Mouse (Mus musculus): Measurements from ENCODE around the gene Slc6a1.

Slc6a1 gene

DNA sequence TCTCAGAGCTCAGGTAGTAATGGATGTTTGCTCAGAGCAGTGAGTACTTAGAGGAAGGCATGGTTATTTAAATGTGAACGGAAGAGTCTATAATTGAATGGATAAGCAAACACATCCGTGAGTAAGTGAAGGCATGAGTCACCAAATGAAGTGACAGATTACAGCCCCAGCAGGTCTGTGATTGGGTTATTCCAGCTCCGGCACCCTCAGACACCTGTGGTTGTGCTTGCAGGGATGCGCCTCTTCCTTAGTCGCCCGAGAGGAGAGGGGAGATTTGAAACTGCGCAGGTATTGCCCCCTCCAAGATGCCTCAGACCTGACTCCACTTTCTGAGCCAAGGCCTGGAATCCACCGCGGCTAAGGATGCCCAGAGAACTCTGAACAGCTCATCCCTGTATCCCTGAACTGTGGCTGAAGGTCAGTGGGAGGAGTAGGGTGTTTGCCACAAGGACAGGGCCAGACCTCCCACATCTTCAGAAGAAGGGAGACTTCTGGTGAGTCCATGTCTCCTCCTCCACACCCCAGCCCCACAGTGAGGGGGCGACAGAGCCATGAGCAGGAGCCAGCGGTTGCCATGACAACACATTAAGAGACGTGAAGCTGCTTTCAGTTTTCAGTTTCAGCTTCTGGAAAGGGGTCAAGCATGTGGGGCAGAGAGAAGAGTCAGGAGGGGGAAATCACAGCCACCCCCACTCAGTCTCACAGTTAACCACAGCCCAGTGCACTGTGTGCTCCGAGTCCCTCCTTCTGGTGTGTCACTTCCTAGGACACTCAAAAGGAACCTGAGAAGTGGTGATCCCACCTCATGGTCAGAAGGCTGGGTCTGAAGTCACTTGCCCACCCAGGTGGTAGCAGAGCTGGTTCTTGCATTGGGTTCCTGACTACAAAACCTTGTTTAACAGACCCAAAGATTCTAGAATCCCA, 65.7 kb downstream of the Slc6a1 start:
- DNase-seq (ENCODE audit: low spot score in 2 of 2): peak; percentile 84 to 91

DNA sequence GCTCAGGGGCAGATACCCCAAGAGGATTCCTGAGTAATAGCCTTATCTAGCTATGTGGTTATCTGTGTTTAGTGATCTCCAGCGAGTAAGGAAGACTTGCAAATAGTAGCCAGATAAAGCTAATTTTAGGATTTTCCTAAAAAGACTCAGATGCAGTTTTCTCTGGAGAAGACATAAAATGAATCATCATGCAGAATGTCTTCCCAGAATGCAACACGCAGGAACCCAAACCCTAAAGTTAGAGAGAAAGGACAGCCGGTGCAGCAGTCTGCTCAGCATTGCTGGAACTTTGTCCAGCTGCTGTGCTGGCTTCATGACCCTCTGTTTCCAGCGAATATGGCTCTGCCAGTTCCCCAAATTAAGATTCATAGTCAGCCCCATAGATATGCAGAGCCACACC, 72.2 kb downstream of the Slc6a1 start:
- peak in 1 of 2 experiments; percentile 26 for DNase-seq (ENCODE audit: low spot score in 2 of 2)

DNA sequence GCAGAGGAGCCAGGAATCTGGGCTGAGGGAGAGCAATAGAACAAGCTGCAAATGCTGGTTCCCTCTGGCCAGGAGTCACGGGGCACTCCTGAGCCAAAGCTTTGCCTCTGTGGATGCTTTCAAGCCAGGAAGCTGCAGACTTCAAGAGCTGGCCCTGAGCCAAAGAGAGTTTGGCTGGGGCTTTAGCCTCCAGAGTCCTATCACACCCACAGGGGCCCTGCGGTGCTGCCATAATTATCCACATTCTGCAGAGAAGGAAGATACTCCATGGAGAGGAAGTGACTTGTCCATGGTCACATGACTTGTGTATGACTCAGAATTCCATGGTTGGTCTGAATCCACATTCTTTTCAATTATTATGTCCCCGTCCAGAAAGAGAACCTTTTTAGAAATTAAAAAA, 75.7 kb downstream of the Slc6a1 start:
- DNase-seq (ENCODE audit: low spot score in 2 of 2): peak; percentile 63 to 65

DNA sequence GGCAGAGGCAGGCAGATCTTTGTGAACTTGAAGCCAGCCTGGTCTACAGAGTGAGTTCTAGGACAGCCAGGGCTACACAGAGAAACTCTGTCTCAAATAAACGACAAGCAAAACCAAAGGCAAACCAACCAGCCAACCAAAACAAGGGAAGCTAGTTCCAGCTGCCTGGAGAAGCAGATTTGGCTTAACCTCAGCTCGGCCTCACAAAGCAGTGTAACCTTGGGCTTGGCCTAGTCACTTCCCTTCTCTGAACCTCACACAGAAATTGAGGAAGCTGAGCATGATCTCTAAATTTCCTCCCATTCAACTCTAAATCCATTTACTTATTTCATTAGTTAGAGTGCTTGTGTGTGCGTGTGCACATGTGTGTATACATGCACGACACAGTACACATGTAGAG, 79.9 kb downstream of the Slc6a1 start:
- DNase-seq (ENCODE audit: low spot score in 2 of 2): no peak

DNA sequence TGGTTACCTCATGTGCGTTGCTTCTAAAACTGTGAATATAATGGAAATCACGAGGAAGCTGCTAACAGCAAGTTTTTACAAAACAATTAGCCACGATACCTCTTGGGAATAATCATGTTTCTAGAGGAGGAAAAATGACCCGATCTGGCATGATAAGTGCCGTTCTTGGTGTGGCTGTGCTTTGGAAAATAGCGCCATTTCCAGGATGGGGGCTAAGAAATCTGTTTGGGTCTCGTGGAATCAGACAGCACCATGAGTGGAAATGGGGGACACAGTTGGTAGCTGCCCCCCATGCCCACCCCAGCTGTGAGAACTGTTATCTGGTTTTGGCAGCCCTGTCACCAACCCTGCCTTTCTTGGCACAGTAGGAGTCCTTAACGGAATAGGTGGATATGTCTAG, 81.3 kb downstream of the Slc6a1 start:
- no peak for DNase-seq (ENCODE audit: low spot score in 2 of 2)

DNA sequence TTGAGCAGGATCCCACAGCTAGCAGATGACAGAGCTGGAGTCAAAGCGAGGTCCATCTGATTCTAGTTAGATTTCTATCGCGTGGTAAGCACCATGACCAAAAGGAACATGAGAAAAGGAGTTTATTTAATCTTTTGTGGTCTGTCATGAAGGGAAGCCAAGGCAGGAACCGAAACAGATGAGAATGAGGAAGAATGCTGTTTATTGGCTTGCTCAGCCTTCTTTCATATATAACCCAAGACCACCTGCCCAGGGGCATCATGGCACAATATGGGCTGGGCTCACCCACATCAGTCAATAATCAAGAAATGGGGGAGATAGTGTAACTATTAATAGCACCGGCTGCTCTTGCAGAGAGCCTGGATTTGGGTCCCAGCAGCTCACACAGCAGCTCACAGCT, 82.3 kb downstream of the Slc6a1 start:
- DNase-seq (ENCODE audit: low spot score in 2 of 2): no peak

DNA sequence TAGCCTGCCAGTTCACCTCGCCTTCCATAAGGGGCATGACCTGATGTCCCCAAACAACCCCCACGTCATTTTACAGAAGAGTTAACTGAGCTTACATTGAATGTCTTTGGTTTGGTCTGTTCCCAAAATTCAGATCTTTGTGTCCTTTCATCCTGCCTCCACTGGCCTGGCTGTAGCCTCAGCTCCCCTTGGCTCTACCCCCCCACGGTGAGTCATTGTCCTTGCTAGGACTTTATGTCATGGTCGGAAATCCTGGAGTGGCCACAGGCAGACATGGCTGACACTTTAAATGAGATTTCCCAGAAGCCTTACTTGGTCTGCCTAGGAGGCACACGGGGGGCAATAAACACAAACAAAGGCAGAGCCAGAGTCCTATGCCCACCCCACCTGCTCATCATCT, 83.8 kb downstream of the Slc6a1 start:
- no peak for DNase-seq (ENCODE audit: low spot score in 2 of 2)
